Mouse (Mus musculus): Measurements from ENCODE around the gene Ift81. TPM values are rescaled to one million over a fixed set of nuclear protein-coding genes. Genes with fewer than 3 reads are reported as not detected.

Gene Ift81
- total and polyA plus RNA-seq, 2 experiments: 0.38 to 3.0 TPM

GRCm38 (mm10) chr5:122638296-122638695 lies 24.0 kb upstream of the Ift81 start:
- no peak overlapping the region for H3K4me3 ChIP-seq (ENCODE audit: insufficient read depth, low read depth, low read length)

GRCm38 (mm10) chr5:122636958-122637357 lies 22.6 kb upstream of the Ift81 start:
- 29% methylated on average over 16 of the region's 16 CpGs for WGBS
- Histone ChIP-seq H3K36me3 (ENCODE audit: control insufficient read depth, insufficient read depth, low read length) (no peaks in the 10 kb centered on the region), H3K9ac (ENCODE audit: low read depth, low read length) (no peak overlapping the region), H3K27ac (replicated peaks; ENCODE audit: insufficient read depth, low read depth, low read length) (no peak overlapping the region), H3K27me3 (ENCODE audit: control insufficient read depth, insufficient read depth, low read length) (no peaks in the 10 kb centered on the region), H3K4me3 (ENCODE audit: insufficient read depth, low read depth, low read length) (no peak overlapping the region), H3K4me1 (ENCODE audit: control insufficient read depth, insufficient read depth, low read length) (no peaks in the 10 kb centered on the region), H3K79me2 (ENCODE audit: control insufficient read depth, insufficient read depth, low read length) (no peaks in the 10 kb centered on the region)
- DNase-seq (ENCODE audit: extremely low read depth, low read depth, low spot score): peak; percentile 31
- TF ChIP-seq POLR2A (IDR thresholded peaks at IDR 0.05; ENCODE audit: extremely low read depth, insufficient read depth, low read length): no peak
- TF ChIP-seq CTCF (IDR thresholded peaks at IDR 0.05; ENCODE audit: low read depth, low read length): no peak

More at GRCm38 (mm10) chr5:122638296-122638695, 24.0 kb upstream of the Ift81 start:
- TF ChIP-seq POLR2A (IDR thresholded peaks at IDR 0.05; ENCODE audit: extremely low read depth, insufficient read depth, low read length) (no peak), CTCF (IDR thresholded peaks at IDR 0.05; ENCODE audit: low read depth, low read length) (no peak)
- Histone ChIP-seq H3K9ac (ENCODE audit: low read depth, low read length) (no peak overlapping the region), H3K27me3 (ENCODE audit: control insufficient read depth, insufficient read depth, low read length) (no peaks in the 10 kb centered on the region), H3K79me2 (ENCODE audit: control insufficient read depth, insufficient read depth, low read length) (no peaks in the 10 kb centered on the region), H3K36me3 (ENCODE audit: control insufficient read depth, insufficient read depth, low read length) (no peaks in the 10 kb centered on the region), H3K27ac (replicated peaks; ENCODE audit: insufficient read depth, low read depth, low read length) (no peak overlapping the region), H3K4me1 (ENCODE audit: control insufficient read depth, insufficient read depth, low read length) (no peaks in the 10 kb centered on the region)
- no peak for DNase-seq (ENCODE audit: extremely low read depth, low read depth, low spot score)
- 92% methylated on average over 2 of the region's 2 CpGs for WGBS

DNA sequence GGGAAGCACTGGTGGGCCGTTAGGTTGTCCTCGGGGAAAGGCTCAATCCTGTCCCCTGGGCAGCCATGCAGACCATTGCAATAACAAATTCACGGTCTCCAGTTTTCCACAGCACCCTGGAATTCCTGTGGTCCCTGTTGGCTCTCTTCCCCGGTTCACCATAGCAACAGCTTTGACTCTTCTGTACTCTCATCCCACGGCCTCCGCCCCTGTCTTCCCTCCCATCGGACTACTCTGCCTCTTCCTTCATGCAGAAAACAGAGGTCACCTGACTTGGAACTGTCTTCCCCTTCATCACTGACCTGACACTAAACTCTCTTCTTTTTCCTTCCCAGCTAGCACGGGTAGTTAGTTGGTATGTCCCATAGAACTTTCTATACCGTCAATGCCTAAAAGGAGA lies 22.0 kb upstream of the Ift81 start:
- Histone ChIP-seq H3K9ac (ENCODE audit: low read depth, low read length) (no peak overlapping the region), H3K36me3 (ENCODE audit: control insufficient read depth, insufficient read depth, low read length) (no peaks in the 10 kb centered on the region), H3K4me3 (ENCODE audit: insufficient read depth, low read depth, low read length) (no peak overlapping the region), H3K27ac (replicated peaks; ENCODE audit: insufficient read depth, low read depth, low read length) (no peak overlapping the region), H3K79me2 (ENCODE audit: control insufficient read depth, insufficient read depth, low read length) (no peaks in the 10 kb centered on the region), H3K4me1 (ENCODE audit: control insufficient read depth, insufficient read depth, low read length) (no peaks in the 10 kb centered on the region), H3K27me3 (ENCODE audit: control insufficient read depth, insufficient read depth, low read length) (no peaks in the 10 kb centered on the region)
- no peak for TF ChIP-seq CTCF (IDR thresholded peaks at IDR 0.05; ENCODE audit: low read depth, low read length)
- TF ChIP-seq POLR2A (IDR thresholded peaks at IDR 0.05; ENCODE audit: extremely low read depth, insufficient read depth, low read length): no peak
- 88% methylated on average over 9 of the region's 9 CpGs for WGBS
- DNase-seq (ENCODE audit: extremely low read depth, low read depth, low spot score): no peak

DNA sequence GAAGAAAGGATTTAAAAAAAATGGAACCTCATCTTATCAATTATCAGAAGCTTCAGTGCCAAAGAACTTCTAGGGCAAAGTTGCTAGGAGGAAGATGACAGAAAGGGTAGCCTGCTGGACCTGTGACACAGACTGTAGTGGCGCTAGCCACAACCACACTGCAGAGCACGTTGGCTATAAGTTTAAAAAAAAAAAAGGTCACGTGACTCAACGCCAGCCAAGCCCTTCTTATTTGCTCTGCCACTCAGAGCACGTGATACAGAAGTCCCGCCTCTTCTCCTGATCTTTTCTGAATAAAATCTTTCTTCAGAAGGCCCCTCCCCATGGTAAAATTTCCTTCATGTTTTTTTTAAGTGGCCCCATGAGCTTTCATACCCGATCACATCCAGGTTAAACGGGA lies 20.9 kb upstream of the Ift81 start:
- WGBS: 87% methylated on average over 8 of the region's 8 CpGs
- no peaks in the 10 kb centered on the region for H3K27me3 ChIP-seq (ENCODE audit: control insufficient read depth, insufficient read depth, low read length)
- no peaks in the 10 kb centered on the region for H3K4me1 ChIP-seq (ENCODE audit: control insufficient read depth, insufficient read depth, low read length)
- no peak overlapping the region for H3K4me3 ChIP-seq (ENCODE audit: insufficient read depth, low read depth, low read length)
- no peak overlapping the region for H3K9ac ChIP-seq (ENCODE audit: low read depth, low read length)
- no peak for DNase-seq (ENCODE audit: extremely low read depth, low read depth, low spot score)
- no peak for TF ChIP-seq CTCF (IDR thresholded peaks at IDR 0.05; ENCODE audit: low read depth, low read length)
- TF ChIP-seq POLR2A (IDR thresholded peaks at IDR 0.05; ENCODE audit: extremely low read depth, insufficient read depth, low read length): no peak
- H3K27ac ChIP-seq (replicated peaks; ENCODE audit: insufficient read depth, low read depth, low read length): no peak overlapping the region
- no peaks in the 10 kb centered on the region for H3K36me3 ChIP-seq (ENCODE audit: control insufficient read depth, insufficient read depth, low read length)
- no peaks in the 10 kb centered on the region for H3K79me2 ChIP-seq (ENCODE audit: control insufficient read depth, insufficient read depth, low read length)

DNA sequence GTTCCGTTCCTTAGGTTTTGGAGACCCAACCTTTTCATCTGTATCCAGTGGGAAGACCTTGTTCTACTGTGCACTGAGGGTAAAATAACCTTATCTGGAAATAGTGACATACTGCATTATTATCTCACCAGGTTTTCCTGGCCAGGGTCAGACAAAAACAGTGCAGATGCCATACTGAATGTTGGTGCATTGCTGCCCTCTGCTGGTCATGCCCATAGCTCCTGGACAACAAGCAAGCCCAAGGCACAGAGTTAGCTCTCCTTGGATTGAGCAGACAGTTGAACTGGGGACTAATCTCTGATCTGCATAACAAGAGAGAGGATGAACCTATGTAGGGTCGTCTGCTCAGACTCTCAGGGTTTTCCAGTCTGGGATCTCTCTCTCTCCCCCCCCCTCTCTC lies 12.9 kb upstream of the Ift81 start:
- no peak overlapping the region for H3K27ac ChIP-seq (replicated peaks; ENCODE audit: insufficient read depth, low read depth, low read length)
- peak; percentile 70 for DNase-seq (ENCODE audit: extremely low read depth, low read depth, low spot score)
- TF ChIP-seq POLR2A (IDR thresholded peaks at IDR 0.05; ENCODE audit: extremely low read depth, insufficient read depth, low read length) (no peak), CTCF (IDR thresholded peaks at IDR 0.05; ENCODE audit: low read depth, low read length) (peak; percentile 92)
- H3K27me3 ChIP-seq (ENCODE audit: control insufficient read depth, insufficient read depth, low read length): no peaks in the 10 kb centered on the region
- no peak overlapping the region for H3K9ac ChIP-seq (ENCODE audit: low read depth, low read length)
- H3K4me3 ChIP-seq (ENCODE audit: insufficient read depth, low read depth, low read length): no peak overlapping the region
- H3K36me3 ChIP-seq (ENCODE audit: control insufficient read depth, insufficient read depth, low read length): no peaks in the 10 kb centered on the region
- no peaks in the 10 kb centered on the region for H3K79me2 ChIP-seq (ENCODE audit: control insufficient read depth, insufficient read depth, low read length)
- peaks cover 5% of the 10 kb centered on the region for H3K4me1 ChIP-seq (ENCODE audit: control insufficient read depth, insufficient read depth, low read length)
- 40% methylated on average over 2 of the region's 2 CpGs for WGBS

DNA sequence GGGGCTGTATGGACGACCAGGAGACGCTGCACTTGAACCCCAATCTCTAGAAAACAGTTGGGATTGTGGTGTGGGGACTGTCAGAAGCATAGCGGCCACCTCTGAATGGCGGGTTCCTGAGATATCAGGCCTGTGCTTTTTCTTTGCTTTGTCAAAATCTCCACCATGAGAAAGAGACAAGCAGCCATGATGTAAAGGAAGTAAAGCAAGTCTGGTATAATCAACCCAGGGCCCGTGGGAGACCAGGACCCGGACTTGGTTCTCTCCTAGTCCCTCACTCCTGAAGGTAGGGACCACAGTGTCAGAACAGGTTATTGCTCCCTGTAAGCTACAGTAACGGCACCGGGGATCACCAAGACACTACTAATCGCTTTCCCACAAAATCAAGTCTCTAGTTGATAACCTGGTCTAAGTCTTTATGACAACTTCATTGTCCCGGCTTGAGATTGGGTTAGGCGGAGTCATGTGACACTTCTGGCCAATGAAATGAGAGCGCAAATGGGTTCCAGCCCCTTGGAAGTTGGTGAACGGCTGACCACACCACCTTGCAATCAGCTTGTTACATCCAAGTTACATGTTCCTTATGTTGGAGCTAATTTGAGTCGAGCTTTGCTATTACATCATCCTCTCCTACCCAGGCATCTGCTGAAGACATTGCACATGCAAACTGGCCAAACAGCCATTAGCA lies 11.4 kb upstream of the Ift81 start:
- Histone ChIP-seq H3K36me3 (ENCODE audit: control insufficient read depth, insufficient read depth, low read length) (no peaks in the 10 kb centered on the region), H3K4me1 (ENCODE audit: control insufficient read depth, insufficient read depth, low read length) (peaks cover 5% of the 10 kb centered on the region), H3K27me3 (ENCODE audit: control insufficient read depth, insufficient read depth, low read length) (no peaks in the 10 kb centered on the region), H3K27ac (replicated peaks; ENCODE audit: insufficient read depth, low read depth, low read length) (no peak overlapping the region), H3K9ac (ENCODE audit: low read depth, low read length) (no peak overlapping the region), H3K79me2 (ENCODE audit: control insufficient read depth, insufficient read depth, low read length) (no peaks in the 10 kb centered on the region), H3K4me3 (ENCODE audit: insufficient read depth, low read depth, low read length) (no peak overlapping the region)
- TF ChIP-seq CTCF (IDR thresholded peaks at IDR 0.05; ENCODE audit: low read depth, low read length): no peak
- no peak for TF ChIP-seq POLR2A (IDR thresholded peaks at IDR 0.05; ENCODE audit: extremely low read depth, insufficient read depth, low read length)
- 88% methylated on average over 14 of the region's 14 CpGs for WGBS
- no peak for DNase-seq (ENCODE audit: extremely low read depth, low read depth, low spot score)
